Mouse (Mus musculus) midbrain, embryonic 16.5 days (tissue): ENCODE measurements around the gene Lin28a. TPM values are rescaled to one million over a fixed set of nuclear protein-coding genes. Genes with fewer than 3 reads are reported as not detected.

Source experiments
- ATAC-seq: fragments of 200-750 bp; cut with Nextera tagmentation; 2 replicates; pipeline ENCODE4 v1.8.0; 2017; ENCODE audit warnings: moderate TSS enrichment
- H3K27ac ChIP-seq: fragments of 300-500 bp; sonication (generic); 2 replicates; pipeline ENCODE4 v1.5.1; 2014; ENCODE audit warnings: mild to moderate bottlenecking, low read length, mixed read lengths
- H3K27me3 ChIP-seq: fragments of 300-500 bp; sonication (generic); 2 replicates; pipeline ENCODE4 v1.6.1; 2014; ENCODE audit warnings: low read depth, low read length, mixed read lengths; ENCODE audit not compliant: control insufficient read depth, insufficient read depth
- H3K36me3 ChIP-seq: fragments of 300-500 bp; sonication (generic); 2 replicates; pipeline ENCODE4 v1.6.1; 2014; ENCODE audit warnings: mild to moderate bottlenecking, low read length, moderate library complexity, mixed read lengths; ENCODE audit not compliant: control insufficient read depth, insufficient read depth
- H3K4me1 ChIP-seq: fragments of 300-500 bp; sonication (generic); 2 replicates; pipeline ENCODE4 v1.6.1; 2014; ENCODE audit warnings: mild to moderate bottlenecking, low read length, mixed read lengths; ENCODE audit not compliant: control insufficient read depth, insufficient read depth
- H3K4me2 ChIP-seq: fragments of 300-500 bp; sonication (generic); 2 replicates; pipeline ENCODE4 v1.6.1; 2014; ENCODE audit warnings: mild to moderate bottlenecking, low read length, mixed read lengths
- H3K4me3 ChIP-seq: fragments of 300-500 bp; sonication (generic); 2 replicates; pipeline ENCODE4 v1.5.1; 2014; ENCODE audit warnings: low read depth, mild to moderate bottlenecking, low read length, moderate library complexity, mixed read lengths
- H3K9ac ChIP-seq: fragments of 300-500 bp; sonication (generic); 2 replicates; pipeline ENCODE4 v1.6.1; 2014; ENCODE audit warnings: low read depth, low read length, mixed read lengths
- H3K9me3 ChIP-seq: fragments of 300-500 bp; sonication (generic); replicated peaks from 2 replicates; pipeline ENCODE4 v1.6.1; 2014; ENCODE audit warnings: mild to moderate bottlenecking, low read length, mixed read lengths; ENCODE audit not compliant: control insufficient read depth, poor library complexity, severe bottlenecking
- WGBS: fragments of 180-500 bp; shearing (Covaris S2); extraction: QIAGEN DNeasy Blood & Tissue Kit; methylation state at CpG from one replicate; pipeline ENCODE4 v1.1.7; 2014; 5-methylcytosine and 5-hydroxymethylcytosine counted together
- polyA plus RNA-seq: library from polyadenylated mRNA; unstranded; fragments of >200 nt; fragmentation: Nextera tagmentation; extraction: Ambion mirVana; gene quantifications from 2 replicates; pipeline ENCODE4 v1.2.1, GENCODE M21; 2015

Gene Lin28a
- polyA plus RNA-seq, 1 experiment from 2014 or later: 0.44 TPM

DNA sequence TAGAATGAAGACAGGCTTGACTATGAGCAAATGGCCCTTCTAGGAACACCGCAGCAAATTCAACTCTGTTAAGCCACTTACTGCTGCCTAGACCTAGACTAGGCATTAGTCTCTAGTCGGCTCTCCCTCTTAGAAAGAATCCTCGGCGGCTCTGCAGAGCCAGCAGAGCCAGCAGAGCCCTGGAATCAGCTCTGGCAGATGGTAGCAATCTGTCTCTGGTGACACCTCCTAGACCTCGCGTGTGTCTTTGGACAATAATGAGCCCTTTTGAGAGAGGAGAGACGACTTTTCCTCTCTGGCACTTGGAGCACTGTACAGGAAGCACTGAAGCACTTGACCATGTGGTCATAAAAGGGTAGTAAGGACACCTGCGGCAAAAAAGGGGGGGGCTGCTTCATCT is 46.9 kb downstream of the Lin28a start:
- Histone ChIP-seq H3K4me1 (peaks cover 20% of the 10 kb centered on the region), H3K4me2 (no peak overlapping the region), H3K27ac (no peak overlapping the region), H3K27me3 (no peaks in the 10 kb centered on the region), H3K9me3 (no peaks in the 10 kb centered on the region), H3K9ac (no peak overlapping the region), H3K4me3 (no peak overlapping the region), H3K36me3 (peaks cover under 1% of the 10 kb centered on the region)
- WGBS: 67% methylated on average over 8 of the region's 8 CpGs
- ATAC-seq: no peak

DNA sequence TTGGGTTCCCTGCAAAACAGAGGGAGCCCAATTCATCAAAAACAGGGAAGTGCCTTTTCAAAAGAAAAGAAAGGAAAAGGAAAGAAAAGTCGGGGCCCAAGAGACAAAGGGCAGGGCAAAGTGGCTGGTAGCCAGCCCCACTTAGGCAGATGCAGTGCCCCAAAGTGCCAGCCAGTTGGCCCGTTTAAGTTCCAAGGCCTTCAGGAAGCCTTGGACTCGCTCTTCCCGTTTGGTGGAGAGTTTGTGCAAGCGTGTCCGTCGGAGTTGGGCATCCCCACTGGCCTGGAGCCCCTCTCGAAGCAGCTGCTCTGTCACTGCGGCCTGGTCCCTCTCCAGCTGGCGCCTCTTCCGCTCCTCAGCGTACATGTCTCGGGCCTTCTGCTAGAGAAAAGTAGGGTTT is 47.8 kb downstream of the Lin28a start:
- Histone ChIP-seq H3K9ac (no peak overlapping the region), H3K4me2 (no peak overlapping the region), H3K9me3 (no peaks in the 10 kb centered on the region), H3K4me3 (no peak overlapping the region), H3K4me1 (peaks cover 28% of the 10 kb centered on the region), H3K27me3 (no peaks in the 10 kb centered on the region), H3K27ac (peak overlapping the region; percentile 41; the same call in 1 of the 2 replicates), H3K36me3 (no peaks in the 10 kb centered on the region; the same call in 1 of the 2 replicates)
- 66% methylated on average over 13 of the region's 13 CpGs for WGBS
- ATAC-seq: no peak

- no peak for ATAC-seq
- H3K27me3 ChIP-seq: no peaks in the 10 kb centered on the region
- H3K9ac ChIP-seq: no peak overlapping the region
- no peak overlapping the region for H3K4me3 ChIP-seq
- no peak overlapping the region for H3K4me2 ChIP-seq
- no peaks in the 10 kb centered on the region for H3K9me3 ChIP-seq
- peaks cover 3% of the 10 kb centered on the region; the same call in 1 of the 2 replicates for H3K36me3 ChIP-seq
- H3K27ac ChIP-seq: 0 out of 2 replicates have a peak overlapping the region, but pooled peaks have one; percentile 18
- WGBS: 7% methylated on average over 4 of the region's 4 CpGs
- peaks cover 30% of the 10 kb centered on the region for H3K4me1 ChIP-seq
Observed at GRCm38 (mm10) chr4:133970196-133970595, 48.4 kb downstream of the Lin28a start.

DNA sequence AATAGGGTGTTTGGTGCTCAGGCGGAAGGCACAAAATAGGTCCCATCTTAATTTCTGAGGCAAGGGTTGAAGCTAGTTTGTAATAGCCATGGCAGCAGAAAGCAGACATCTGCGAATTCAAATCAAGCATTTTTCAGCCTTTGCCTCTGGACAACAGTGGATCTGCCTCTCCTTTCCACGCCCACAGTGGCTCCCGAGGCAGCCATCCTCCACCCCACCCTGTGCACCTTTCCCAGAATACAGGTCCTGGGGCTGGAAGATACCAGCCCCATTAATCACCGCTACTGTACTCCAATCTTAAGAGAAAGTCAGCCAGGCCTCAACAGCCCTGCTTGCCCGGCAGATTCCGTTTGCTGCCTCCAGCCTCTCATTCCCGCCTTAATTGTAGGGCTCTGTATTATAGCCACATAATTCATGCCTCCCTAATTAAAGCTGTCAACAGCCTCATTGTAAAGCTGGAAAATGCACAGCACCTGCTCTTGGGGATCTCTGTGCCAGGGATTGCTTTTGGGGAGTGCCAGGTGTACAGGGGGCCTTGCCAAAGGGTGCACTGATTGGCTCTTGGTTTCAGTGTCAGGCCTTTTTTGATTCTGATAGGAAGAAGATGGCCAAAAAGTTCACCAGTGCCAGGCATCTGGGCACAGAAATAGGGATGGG is 49.4 kb downstream of the Lin28a start:
- Histone ChIP-seq H3K4me1 (peaks cover 30% of the 10 kb centered on the region), H3K9me3 (no peaks in the 10 kb centered on the region), H3K27ac (peak overlapping the region; percentile 99), H3K27me3 (no peaks in the 10 kb centered on the region), H3K9ac (peak overlapping the region; percentile 87; the same call in 1 of the 2 replicates), H3K4me2 (peak overlapping the region; percentile 98), H3K36me3 (peaks cover 5% of the 10 kb centered on the region), H3K4me3 (no peak overlapping the region)
- WGBS: 43% methylated on average over 8 of the region's 8 CpGs
- no peak for ATAC-seq

GRCm38 (mm10) chr4:133968150-133968921 is 50.3 kb downstream of the Lin28a start, which contains the start of gene Hmgn2:
TSS of gene Hmgn2 (minus strand) at chr4:133968650.
- H3K36me3 ChIP-seq: peaks cover 11% of the 10 kb centered on the region
- H3K4me3 ChIP-seq: peak within 1 kb of the TSS; percentile 76
- ATAC-seq: peak; percentile 66
- H3K4me2 ChIP-seq: peak within 1 kb of the TSS; percentile 98
- H3K9me3 ChIP-seq: no peaks in the 10 kb centered on the region
- no peaks in the 10 kb centered on the region for H3K27me3 ChIP-seq
- peak within 1 kb of the TSS; percentile 87 for H3K9ac ChIP-seq
- peak within 1 kb of the TSS; percentile 99 for H3K27ac ChIP-seq
- peaks cover 30% of the 10 kb centered on the region for H3K4me1 ChIP-seq
- WGBS: under 1% methylated on average over 42 of the region's 42 CpGs

DNA sequence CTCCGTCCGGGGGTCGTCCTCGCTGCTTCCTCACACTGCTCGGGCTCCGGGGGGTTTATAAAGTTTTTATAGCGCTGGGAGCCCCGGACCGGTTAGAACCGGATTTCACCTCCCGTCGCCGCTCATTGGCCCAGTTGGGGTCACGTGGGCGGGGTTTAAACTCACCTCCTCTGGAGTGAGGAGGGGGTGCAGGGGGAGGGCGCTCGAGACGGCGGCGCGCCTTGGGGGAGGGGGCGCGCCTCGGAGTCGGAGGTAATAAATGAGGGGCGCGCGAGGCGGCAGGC is 50.8 kb downstream of the Lin28a start:
- peak overlapping the region; percentile 99 for H3K27ac ChIP-seq
- ATAC-seq: peak; percentile 90
- peaks cover 30% of the 10 kb centered on the region for H3K4me1 ChIP-seq
- H3K9me3 ChIP-seq: no peaks in the 10 kb centered on the region
- peak overlapping the region; percentile 76 for H3K4me3 ChIP-seq
- 0% methylated on average over 29 of the region's 29 CpGs for WGBS
- peak overlapping the region; percentile 87 for H3K9ac ChIP-seq
- peak overlapping the region; percentile 98 for H3K4me2 ChIP-seq
- no peaks in the 10 kb centered on the region for H3K27me3 ChIP-seq
- peaks cover 11% of the 10 kb centered on the region for H3K36me3 ChIP-seq

- peak; percentile 80 for ATAC-seq
- Histone ChIP-seq H3K9me3 (no peaks in the 10 kb centered on the region), H3K36me3 (peaks cover 11% of the 10 kb centered on the region), H3K27ac (peak overlapping the region; percentile 99), H3K4me1 (peaks cover 30% of the 10 kb centered on the region), H3K27me3 (no peaks in the 10 kb centered on the region), H3K4me3 (peak overlapping the region; percentile 76), H3K9ac (peak overlapping the region; percentile 87), H3K4me2 (peak overlapping the region; percentile 71)
- WGBS: under 1% methylated on average over 82 of the region's 101 CpGs
Observed at GRCm38 (mm10) chr4:133967138-133967865, 51.3 kb downstream of the Lin28a start.

- no peaks in the 10 kb centered on the region for H3K27me3 ChIP-seq
- WGBS: 39% methylated on average over 12 of the region's 12 CpGs
- peak overlapping the region; percentile 65 for H3K9ac ChIP-seq
- no peak for ATAC-seq
- peaks cover 11% of the 10 kb centered on the region for H3K36me3 ChIP-seq
- H3K9me3 ChIP-seq: no peaks in the 10 kb centered on the region
- peak overlapping the region; percentile 76 for H3K4me3 ChIP-seq
- peak overlapping the region; percentile 71 for H3K4me2 ChIP-seq
- H3K4me1 ChIP-seq: peaks cover 30% of the 10 kb centered on the region
- H3K27ac ChIP-seq: peak overlapping the region; percentile 99; the same call in 1 of the 2 replicates
Observed at GRCm38 (mm10) chr4:133966271-133966940, 52.2 kb downstream of the Lin28a start.
